Mouse (Mus musculus): ENCODE measurements at regions not wholly inside any gene's neighbourhood (a gene's known extent, or its start where the extent isn't known, plus 50 kb on each side); places are given as distances from the start of the nearest gene placed in this dataset.

DNA sequence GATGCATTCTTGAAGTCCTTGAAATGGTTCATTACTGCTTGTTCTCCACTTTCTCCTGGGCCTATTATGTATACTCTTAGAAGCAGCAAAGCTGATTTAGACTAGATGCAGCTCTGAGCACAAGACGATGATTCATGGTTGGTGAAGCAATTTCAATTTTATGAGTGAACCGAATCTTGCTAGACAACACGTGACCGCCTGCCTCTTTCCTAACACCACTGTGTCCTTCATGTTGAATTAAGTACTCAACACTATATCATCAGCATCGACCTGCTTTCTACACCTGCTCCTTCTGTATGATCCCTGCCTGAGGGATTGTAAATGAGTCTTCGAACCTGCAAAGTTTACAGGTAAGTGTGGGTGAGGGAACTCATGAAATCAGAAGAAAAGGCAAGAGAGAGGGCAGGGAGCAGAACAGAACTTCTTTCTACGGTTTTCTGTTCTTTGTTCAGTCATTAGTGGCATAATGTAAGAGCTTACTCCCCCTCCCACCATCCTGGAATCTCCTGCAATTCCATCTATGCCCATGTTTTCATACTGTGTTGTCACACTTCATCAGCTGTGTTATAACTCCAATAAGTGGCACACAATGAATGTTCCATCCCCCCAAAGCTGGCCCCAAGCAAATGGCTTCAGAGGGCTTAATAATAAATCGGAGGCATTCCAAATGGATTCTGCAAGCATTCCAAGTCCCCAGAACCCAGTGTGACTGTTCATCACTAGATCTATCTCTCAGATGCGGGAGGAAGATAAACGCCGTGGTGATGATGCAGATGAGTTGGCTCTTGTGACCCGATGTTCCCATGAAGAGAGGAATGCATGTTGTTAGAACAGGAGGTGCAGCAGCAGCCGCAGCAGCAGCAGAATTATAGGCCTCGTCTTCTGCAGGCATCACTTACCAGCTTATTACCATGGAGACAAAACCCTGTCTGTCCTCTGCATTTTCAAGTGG is 224.2 kb upstream of the Serp2 start:
- no peak overlapping the region for H3K4me2 ChIP-seq
- H3K27me3 ChIP-seq (ENCODE audit: control insufficient read depth, insufficient read depth, low read length): no peaks in the 10 kb centered on the region
- no peak overlapping the region for H3K4me3 ChIP-seq (ENCODE audit: low read depth, low read length)
- no peaks in the 10 kb centered on the region for H3K36me3 ChIP-seq (ENCODE audit: control insufficient read depth, insufficient read depth, low read length)
- H3K27ac ChIP-seq (ENCODE audit: low read depth, low read length): no peak overlapping the region
- 69% methylated on average over 14 of the region's 14 CpGs for WGBS
- peaks cover 8% of the 10 kb centered on the region; the same call in 1 of the 2 replicates for H3K4me1 ChIP-seq (ENCODE audit: control insufficient read depth, insufficient read depth, low read length)
- H3K9ac ChIP-seq (ENCODE audit: low read length): no peak overlapping the region
- DNase-seq (ENCODE audit: low spot score, missing footprints) (no peak), ATAC-seq (ENCODE audit: low FRiP score) (no peak)
- H3K9me3 ChIP-seq (ENCODE audit: control insufficient read depth, low read length): no peaks in the 10 kb centered on the region

GRCm38 (mm10) chr14:76778541-76779399 is 222.1 kb upstream of the Serp2 start:
- no peak overlapping the region for H3K27ac ChIP-seq (ENCODE audit: low read depth, low read length)
- DNase-seq (ENCODE audit: low spot score, missing footprints) (no peak), ATAC-seq (ENCODE audit: low FRiP score) (no peak)
- no peaks in the 10 kb centered on the region for H3K27me3 ChIP-seq (ENCODE audit: control insufficient read depth, insufficient read depth, low read length)
- peaks cover 8% of the 10 kb centered on the region; the same call in 1 of the 2 replicates for H3K4me1 ChIP-seq (ENCODE audit: control insufficient read depth, insufficient read depth, low read length)
- no peak overlapping the region for H3K4me3 ChIP-seq (ENCODE audit: low read depth, low read length)
- no peaks in the 10 kb centered on the region for H3K36me3 ChIP-seq (ENCODE audit: control insufficient read depth, insufficient read depth, low read length)
- no peaks in the 10 kb centered on the region for H3K9me3 ChIP-seq (ENCODE audit: control insufficient read depth, low read length)
- H3K4me2 ChIP-seq: no peak overlapping the region
- whole genome bisulfite sequencing: 70% methylated on average over 9 of the region's 9 CpGs
- H3K9ac ChIP-seq (ENCODE audit: low read length): no peak overlapping the region

DNA sequence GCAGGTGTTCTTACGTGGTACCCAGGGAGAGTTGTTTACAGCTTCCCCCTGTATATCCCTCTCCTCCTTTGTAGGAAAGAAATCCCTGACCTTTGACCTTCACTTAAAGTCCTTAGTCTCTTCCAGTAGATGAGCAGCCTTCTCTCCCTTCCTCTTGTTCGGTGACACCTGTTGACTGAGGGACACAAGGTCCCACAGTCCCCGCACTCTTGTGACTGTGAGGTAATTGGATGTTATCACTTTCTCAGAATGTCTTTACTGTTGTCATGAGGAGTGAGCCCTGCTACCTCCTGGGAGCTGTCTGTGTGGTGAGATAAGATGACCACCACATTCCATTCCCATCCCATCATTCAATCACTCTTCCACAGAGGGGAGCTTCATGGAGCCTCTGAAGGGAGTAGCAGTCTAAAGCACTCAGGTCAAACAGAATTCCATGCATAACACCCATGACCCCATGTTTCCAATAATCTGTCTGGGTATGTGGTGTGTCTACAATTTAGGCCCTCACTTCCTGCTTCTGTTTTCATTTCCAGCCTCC is 218.8 kb upstream of the Serp2 start:
- WGBS: 70% methylated on average over 3 of the region's 3 CpGs
- no peaks in the 10 kb centered on the region for H3K27me3 ChIP-seq (ENCODE audit: control insufficient read depth, insufficient read depth, low read length)
- peaks cover 13% of the 10 kb centered on the region for H3K4me1 ChIP-seq (ENCODE audit: control insufficient read depth, insufficient read depth, low read length)
- no peak overlapping the region for H3K4me3 ChIP-seq (ENCODE audit: low read depth, low read length)
- no peak overlapping the region for H3K9ac ChIP-seq (ENCODE audit: low read length)
- no peak overlapping the region for H3K4me2 ChIP-seq
- no peaks in the 10 kb centered on the region for H3K9me3 ChIP-seq (ENCODE audit: control insufficient read depth, low read length)
- DNase-seq (ENCODE audit: low spot score, missing footprints): no peak
- no peaks in the 10 kb centered on the region for H3K36me3 ChIP-seq (ENCODE audit: control insufficient read depth, insufficient read depth, low read length)
- no peak overlapping the region for H3K27ac ChIP-seq (ENCODE audit: low read depth, low read length)
- no peak for ATAC-seq (ENCODE audit: low FRiP score)

- Histone ChIP-seq H3K27me3 (ENCODE audit: control insufficient read depth, insufficient read depth, low read length) (no peaks in the 10 kb centered on the region), H3K9ac (ENCODE audit: low read length) (no peak overlapping the region), H3K9me3 (ENCODE audit: control insufficient read depth, low read length) (no peaks in the 10 kb centered on the region), H3K27ac (ENCODE audit: low read depth, low read length) (no peak overlapping the region), H3K4me2 (no peak overlapping the region), H3K36me3 (ENCODE audit: control insufficient read depth, insufficient read depth, low read length) (no peaks in the 10 kb centered on the region), H3K4me1 (ENCODE audit: control insufficient read depth, insufficient read depth, low read length) (peaks cover 13% of the 10 kb centered on the region), H3K4me3 (ENCODE audit: low read depth, low read length) (no peak overlapping the region)
- ATAC-seq (ENCODE audit: low FRiP score) (peak; percentile 78), DNase-seq (ENCODE audit: low spot score, missing footprints) (peak; percentile 91)
- WGBS: 46% methylated on average over 11 of the region's 11 CpGs
Observed at GRCm38 (mm10) chr14:76772781-76773438, 216.2 kb upstream of the Serp2 start.

DNA sequence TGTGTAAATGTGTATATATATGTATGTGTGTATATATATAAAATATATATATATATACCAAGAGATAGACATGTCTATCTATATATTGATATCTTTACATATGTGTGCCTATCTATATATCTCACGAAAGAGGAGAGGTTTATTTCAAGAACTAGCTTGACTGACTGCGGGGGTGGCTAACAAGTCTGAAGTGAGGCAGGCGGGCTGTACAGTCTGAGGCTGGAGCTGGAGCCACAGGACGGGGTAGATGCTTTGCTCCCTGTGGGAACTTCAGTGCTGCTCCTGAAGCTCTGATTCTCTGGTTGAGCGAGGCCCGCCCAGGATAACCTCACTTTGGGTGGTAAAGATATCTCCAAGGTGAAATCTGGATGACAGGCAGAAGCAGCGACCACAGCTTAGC is 213.4 kb upstream of the Serp2 start:
- DNase-seq (ENCODE audit: low spot score, missing footprints): no peak
- ATAC-seq (ENCODE audit: low FRiP score): no peak
- Histone ChIP-seq H3K4me1 (ENCODE audit: control insufficient read depth, insufficient read depth, low read length) (peaks cover 13% of the 10 kb centered on the region), H3K36me3 (ENCODE audit: control insufficient read depth, insufficient read depth, low read length) (no peaks in the 10 kb centered on the region), H3K4me2 (no peak overlapping the region), H3K4me3 (ENCODE audit: low read depth, low read length) (no peak overlapping the region), H3K27ac (ENCODE audit: low read depth, low read length) (no peak overlapping the region), H3K27me3 (ENCODE audit: control insufficient read depth, insufficient read depth, low read length) (no peaks in the 10 kb centered on the region), H3K9ac (ENCODE audit: low read length) (no peak overlapping the region), H3K9me3 (ENCODE audit: control insufficient read depth, low read length) (no peaks in the 10 kb centered on the region)
- 89% methylated on average over 7 of the region's 7 CpGs for WGBS

- no peak overlapping the region for H3K4me3 ChIP-seq (ENCODE audit: low read depth, low read length)
- H3K4me2 ChIP-seq: no peak overlapping the region
- WGBS: 68% methylated on average over 6 of the region's 6 CpGs
- no peaks in the 10 kb centered on the region for H3K36me3 ChIP-seq (ENCODE audit: control insufficient read depth, insufficient read depth, low read length)
- no peaks in the 10 kb centered on the region for H3K9me3 ChIP-seq (ENCODE audit: control insufficient read depth, low read length)
- H3K9ac ChIP-seq (ENCODE audit: low read length): no peak overlapping the region
- DNase-seq (ENCODE audit: low spot score, missing footprints): no peak
- H3K4me1 ChIP-seq (ENCODE audit: control insufficient read depth, insufficient read depth, low read length): peaks cover 9% of the 10 kb centered on the region
- no peak for ATAC-seq (ENCODE audit: low FRiP score)
- H3K27ac ChIP-seq (ENCODE audit: low read depth, low read length): no peak overlapping the region
- H3K27me3 ChIP-seq (ENCODE audit: control insufficient read depth, insufficient read depth, low read length): peaks cover 3% of the 10 kb centered on the region; the same call in 1 of the 2 replicates
Observed at GRCm38 (mm10) chr14:76767301-76767700, 210.6 kb upstream of the Serp2 start.

DNA sequence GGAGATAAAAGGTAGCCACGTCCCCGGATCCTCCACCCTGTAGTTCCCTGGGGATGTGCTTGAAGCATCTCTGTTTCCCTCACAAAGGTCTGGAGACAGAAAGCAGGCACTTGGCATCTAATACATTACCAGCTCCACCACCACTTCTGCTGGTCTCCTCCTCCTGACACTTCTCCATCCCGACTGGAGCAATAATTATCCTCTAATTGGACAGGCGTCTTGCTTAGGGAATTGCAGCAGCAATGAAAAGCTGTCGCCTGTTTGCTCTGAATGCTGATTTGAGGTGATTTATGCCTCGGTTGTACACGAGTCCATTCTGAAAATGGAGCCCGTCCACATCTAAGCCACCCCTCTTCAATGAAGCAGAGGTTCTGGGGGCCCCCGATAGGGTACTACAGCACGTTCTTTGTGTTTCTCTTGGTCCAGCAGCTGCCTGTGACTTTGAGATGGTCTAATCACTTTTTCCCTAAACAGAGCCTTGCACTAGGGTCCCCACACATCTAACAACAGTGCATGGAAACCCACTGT is 209.6 kb upstream of the Serp2 start:
- Histone ChIP-seq H3K4me2 (no peak overlapping the region), H3K4me1 (ENCODE audit: control insufficient read depth, insufficient read depth, low read length) (peaks cover 8% of the 10 kb centered on the region), H3K9me3 (ENCODE audit: control insufficient read depth, low read length) (no peaks in the 10 kb centered on the region), H3K4me3 (ENCODE audit: low read depth, low read length) (no peak overlapping the region), H3K27ac (ENCODE audit: low read depth, low read length) (no peak overlapping the region), H3K9ac (ENCODE audit: low read length) (no peak overlapping the region), H3K27me3 (ENCODE audit: control insufficient read depth, insufficient read depth, low read length) (peaks cover 3% of the 10 kb centered on the region; the same call in 1 of the 2 replicates), H3K36me3 (ENCODE audit: control insufficient read depth, insufficient read depth, low read length) (no peaks in the 10 kb centered on the region)
- 84% methylated on average over 10 of the region's 10 CpGs for WGBS
- DNase-seq (ENCODE audit: low spot score, missing footprints): no peak
- no peak for ATAC-seq (ENCODE audit: low FRiP score)

DNA sequence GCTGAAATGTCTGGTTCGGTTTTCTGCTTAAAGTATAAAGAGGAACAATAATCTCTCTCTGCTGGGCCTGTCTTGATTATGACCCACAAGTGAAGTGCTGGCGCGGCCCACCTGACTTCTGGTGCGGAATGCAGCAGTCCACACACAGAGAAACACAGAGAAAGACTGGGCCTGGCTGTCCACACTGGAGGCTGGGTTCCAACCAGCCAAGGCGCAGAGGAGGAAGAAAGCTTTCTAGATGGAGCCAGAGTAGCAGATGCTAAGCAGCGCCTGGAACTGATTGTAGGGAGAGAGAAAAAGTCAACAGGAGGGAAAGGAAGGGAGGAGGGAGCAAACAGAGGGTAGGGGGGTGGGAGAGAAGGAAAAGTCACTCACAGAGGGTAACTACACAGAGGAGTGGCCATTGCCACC is 208.4 kb upstream of the Serp2 start:
- ATAC-seq (ENCODE audit: low FRiP score) (no peak), DNase-seq (ENCODE audit: low spot score, missing footprints) (peak; percentile 88)
- Histone ChIP-seq H3K4me3 (ENCODE audit: low read depth, low read length) (no peak overlapping the region), H3K36me3 (ENCODE audit: control insufficient read depth, insufficient read depth, low read length) (no peaks in the 10 kb centered on the region), H3K9ac (ENCODE audit: low read length) (no peak overlapping the region), H3K27me3 (ENCODE audit: control insufficient read depth, insufficient read depth, low read length) (peaks cover 3% of the 10 kb centered on the region; the same call in 1 of the 2 replicates), H3K27ac (ENCODE audit: low read depth, low read length) (no peak overlapping the region), H3K4me1 (ENCODE audit: control insufficient read depth, insufficient read depth, low read length) (peaks cover 8% of the 10 kb centered on the region), H3K9me3 (ENCODE audit: control insufficient read depth, low read length) (no peaks in the 10 kb centered on the region), H3K4me2 (no peak overlapping the region)
- WGBS: 62% methylated on average over 6 of the region's 6 CpGs

All from midbrain, embryonic 11.5 days (tissue).